Mouse (Mus musculus) Muller cell, postnatal 12 days (primary cell): ENCODE measurements at regions not wholly inside any gene's neighbourhood (a gene's known extent, or its start where the extent isn't known, plus 50 kb on each side); places are given as distances from the start of the nearest gene placed in this dataset.
"Not testable (repeated sequence)": the region's sequence is repeated elsewhere in the genome, so short reads cannot be mapped to it uniquely, and the experiment has no call there.

Experiments
- DNase-seq: peaks from one replicate; pipeline ENCODE4 v3.0.0-alpha.2; 2015; ENCODE audit errors: inconsistent ontology term

DNA sequence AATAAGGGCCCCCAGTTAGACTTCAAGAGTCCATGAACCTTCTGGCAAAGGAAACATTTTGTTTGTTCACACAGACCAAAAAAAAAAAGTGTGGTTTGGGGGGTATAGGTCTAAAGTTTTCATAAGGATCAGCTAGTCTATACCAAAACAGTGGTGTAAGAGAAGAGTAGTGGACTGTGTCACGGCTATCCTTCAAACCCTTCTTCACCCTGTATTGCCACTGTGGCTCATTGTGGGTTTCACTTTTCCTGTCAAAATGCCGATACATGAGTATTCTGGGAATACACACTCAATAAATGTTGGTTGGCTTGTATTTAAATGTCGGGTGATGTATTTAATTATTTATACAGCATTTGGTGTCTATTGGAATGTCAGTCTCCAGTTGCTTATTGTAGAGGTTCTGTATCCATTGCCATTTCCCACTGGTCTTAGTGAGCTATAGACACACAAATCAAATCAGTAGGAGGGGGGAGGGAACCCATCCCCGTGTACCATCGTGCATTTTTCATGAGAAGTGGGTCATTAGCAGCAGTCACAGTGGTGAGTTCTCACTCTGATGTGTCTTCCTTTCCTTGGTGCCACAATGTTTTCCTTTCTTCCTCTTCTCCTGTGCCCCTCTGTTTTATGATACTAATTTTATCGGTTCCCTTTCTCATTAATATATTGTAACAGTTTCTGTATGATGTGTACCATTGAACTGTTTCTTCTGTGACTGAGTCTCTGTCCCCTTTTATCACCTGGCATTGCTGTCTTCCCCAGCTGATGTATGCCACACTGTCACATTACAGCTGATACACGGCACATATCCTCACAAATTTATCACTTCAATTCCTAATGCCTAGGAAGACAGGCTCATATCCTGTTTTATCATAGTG is 187.8 kb upstream of the Tsc22d2 start:
- no peak for DNase-seq

- DNase-seq, result no peak
Measured at GRCm38 (mm10) chr3:58227322-58227627, 187.2 kb upstream of the Tsc22d2 start.

GRCm38 (mm10) chr3:58228189-58228588 is 186.3 kb upstream of the Tsc22d2 start:
- no peak for DNase-seq

- DNase-seq, result peak; percentile 90
Measured at GRCm38 (mm10) chr3:58231746-58232145, 182.8 kb upstream of the Tsc22d2 start.

- DNase-seq, result no peak
Measured at GRCm38 (mm10) chr3:58233296-58233695, 181.2 kb upstream of the Tsc22d2 start.

- no peak for DNase-seq
Measured at GRCm38 (mm10) chr3:58234846-58235630, 179.5 kb upstream of the Tsc22d2 start.

GRCm38 (mm10) chr3:58238111-58238510 is 176.4 kb upstream of the Tsc22d2 start:
- no peak for DNase-seq

DNA sequence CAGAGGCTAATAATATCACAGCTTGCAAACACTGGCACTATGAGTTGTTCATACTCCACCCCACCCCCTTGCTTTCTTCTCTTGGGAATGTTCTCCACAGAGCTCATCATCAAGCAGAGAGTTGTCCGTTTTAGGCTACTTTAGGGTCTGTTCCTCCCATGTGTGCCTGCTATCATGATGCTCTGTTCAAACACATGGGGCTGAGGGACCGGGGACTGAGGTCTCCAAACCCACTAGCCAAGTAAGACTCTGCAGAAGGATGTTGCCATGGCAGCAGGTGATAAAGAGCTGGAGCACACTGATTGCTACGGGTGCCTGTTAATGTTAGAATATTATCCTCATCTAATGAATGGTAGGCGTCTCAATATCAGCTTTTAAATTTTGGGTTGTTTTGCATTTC is 173.7 kb upstream of the Tsc22d2 start:
- DNase-seq, result no peak

GRCm38 (mm10) chr3:58245361-58245760 is 169.2 kb upstream of the Tsc22d2 start:
- DNase-seq, result peak; percentile 93

- DNase-seq, result peak; percentile 43
Measured at GRCm38 (mm10) chr3:58247989-58248388, 166.5 kb upstream of the Tsc22d2 start.

GRCm38 (mm10) chr3:58253942-58254341 is 160.6 kb upstream of the Tsc22d2 start:
- DNase-seq, result peak; percentile 77

DNA sequence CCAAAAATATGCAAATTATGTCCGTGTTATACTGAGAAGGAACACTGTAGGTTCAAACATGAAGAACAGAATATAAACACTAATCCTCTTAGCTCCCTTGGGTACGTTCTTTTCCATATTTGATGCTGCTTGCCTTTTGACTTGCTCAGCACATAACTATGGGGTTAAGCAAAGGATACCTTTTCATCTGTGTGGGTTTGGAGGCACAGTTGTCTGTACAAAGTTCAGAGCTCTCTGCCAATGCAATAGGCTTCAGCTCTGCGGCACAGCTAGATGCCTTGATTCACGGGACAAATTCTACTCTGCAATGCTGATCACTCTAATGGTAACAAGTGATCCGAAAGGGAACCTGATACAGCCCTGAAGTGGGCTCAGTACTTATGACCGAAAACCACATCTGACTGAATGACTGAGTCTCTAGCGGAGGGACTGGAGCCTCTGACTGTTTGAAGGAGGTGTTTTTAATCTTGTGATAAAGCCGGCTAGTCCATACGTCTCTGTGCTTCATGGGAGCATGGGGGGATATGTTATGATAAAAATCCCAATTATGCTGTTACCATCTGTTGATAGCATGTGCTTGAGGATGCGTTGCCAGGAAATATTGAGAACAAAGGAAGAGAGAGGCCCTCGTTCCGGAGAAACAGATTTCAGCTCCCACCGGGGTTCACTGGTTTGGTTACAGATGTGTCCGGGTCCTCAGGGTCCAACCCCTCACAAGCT is 146.7 kb upstream of the Tsc22d2 start:
- no peak for DNase-seq

DNA sequence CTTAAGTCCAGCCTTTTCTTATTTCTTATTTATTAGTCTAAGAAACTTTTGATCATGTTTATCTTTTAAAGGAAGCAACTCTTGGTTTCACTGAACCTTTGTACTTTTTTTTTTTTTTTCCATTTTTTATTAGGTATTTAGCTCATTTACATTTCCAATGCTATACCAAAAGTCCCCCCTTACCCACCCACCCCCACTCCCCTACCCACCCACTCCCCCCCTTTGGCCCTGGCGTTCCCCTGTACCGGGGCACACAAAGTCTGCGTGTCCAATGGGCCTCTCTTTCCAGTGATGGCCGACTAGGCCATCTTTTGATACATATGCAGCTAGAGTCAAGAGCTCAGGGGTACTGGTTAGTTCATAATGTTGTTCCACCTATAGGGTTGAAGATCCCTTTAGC is 143.1 kb upstream of the Tsc22d2 start:
- not testable (repeated sequence) for DNase-seq

- DNase-seq, result no peak
Measured at GRCm38 (mm10) chr3:58281291-58281690, 133.2 kb upstream of the Tsc22d2 start.

DNA sequence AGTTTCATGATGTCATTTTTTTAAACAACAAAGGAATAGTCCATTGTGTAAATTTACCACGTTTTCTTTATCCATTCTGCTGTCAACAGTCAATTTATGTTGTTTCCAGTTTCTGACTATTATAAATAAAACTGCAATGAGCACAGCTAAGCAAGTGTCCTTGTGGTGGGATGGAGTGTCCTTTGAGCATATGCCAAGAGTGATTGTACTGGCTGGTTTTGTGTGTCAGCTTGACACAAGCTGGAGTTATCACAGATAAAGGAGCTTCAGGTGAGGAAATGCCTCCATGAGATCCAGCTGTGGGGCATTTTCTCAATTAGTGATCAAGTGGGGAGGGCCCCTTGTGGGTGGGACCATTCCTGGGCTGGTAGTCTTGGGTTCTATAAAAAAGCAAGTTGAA is 130.1 kb upstream of the Tsc22d2 start:
- not testable (repeated sequence) for DNase-seq

- no peak for DNase-seq
Measured at GRCm38 (mm10) chr3:58295810-58296209, 118.7 kb upstream of the Tsc22d2 start.

DNA sequence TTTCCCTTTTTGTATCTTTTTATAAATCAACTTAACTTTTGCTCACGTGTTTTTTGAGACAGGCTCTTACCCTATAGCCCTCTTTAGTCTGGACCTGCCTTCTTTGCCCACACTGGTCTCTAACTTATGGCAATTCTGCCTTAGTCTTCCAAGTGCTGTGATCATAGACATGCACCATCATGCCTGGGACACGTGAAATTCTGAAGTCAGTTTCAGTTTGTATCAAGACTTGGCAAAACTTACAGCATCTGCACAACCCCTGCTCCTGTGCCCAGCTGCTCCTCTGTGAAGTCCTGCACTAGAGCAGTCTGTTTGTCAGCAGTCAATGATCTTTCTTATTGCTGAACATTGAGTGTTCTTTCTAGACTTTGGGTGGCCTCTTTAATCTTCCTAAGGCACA is 114.3 kb upstream of the Tsc22d2 start:
- no peak for DNase-seq

GRCm38 (mm10) chr3:58300801-58301485 is 113.6 kb upstream of the Tsc22d2 start:
- DNase-seq, result peak; percentile 62

DNA sequence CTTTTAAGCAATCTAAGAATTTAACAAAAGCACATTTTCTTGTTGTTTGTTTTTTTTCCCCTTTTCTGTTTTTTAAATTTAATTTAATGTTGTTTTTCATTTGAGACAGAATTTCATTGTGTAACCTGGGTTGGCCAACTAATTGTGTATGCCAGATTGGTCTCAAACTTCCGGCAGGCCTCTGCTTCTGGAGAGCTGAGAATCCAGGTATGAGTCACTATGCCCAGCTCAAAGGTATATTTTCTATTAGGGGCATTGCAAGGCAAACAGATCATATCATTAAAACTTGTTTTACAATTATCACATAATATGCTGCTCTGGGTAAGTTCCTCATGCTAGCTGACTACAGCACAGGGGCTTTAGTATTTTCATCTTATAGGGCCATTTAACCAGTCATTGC is 112.2 kb upstream of the Tsc22d2 start:
- no peak for DNase-seq

GRCm38 (mm10) chr3:58303746-58304145 is 110.8 kb upstream of the Tsc22d2 start:
- peak; percentile 36 for DNase-seq

GRCm38 (mm10) chr3:58309601-58310000 is 104.9 kb upstream of the Tsc22d2 start:
- no peak for DNase-seq

GRCm38 (mm10) chr3:58310390-58310789 is 104.1 kb upstream of the Tsc22d2 start:
- DNase-seq, result no peak
